Mouse (Mus musculus) right cerebral cortex, postnatal 25 days (tissue): ENCODE measurements at regions not wholly inside any gene's neighbourhood (a gene's known extent, or its start where the extent isn't known, plus 50 kb on each side); places are given as distances from the start of the nearest gene placed in this dataset.

Experiments used
- DNase-seq: peaks from one replicate; pipeline ENCODE4 v3.0.0; 2022

GRCm38 (mm10) chr9:13987486-13987885, 160.0 kb downstream of the Fam76b start:
- DNase-seq = no peak

- DNase-seq = no peak
These were observed 161.4 kb downstream of the Fam76b start for GRCm38 (mm10) chr9:13988901-13989300.

GRCm38 (mm10) chr9:13990960-13991359, 163.4 kb downstream of the Fam76b start:
- DNase-seq = no peak

- DNase-seq = no peak
These were observed 165.2 kb downstream of the Fam76b start for GRCm38 (mm10) chr9:13992728-13993127.

GRCm38 (mm10) chr9:13999358-13999757, 171.8 kb downstream of the Fam76b start:
- no peak for DNase-seq

GRCm38 (mm10) chr9:14001517-14001916, 174.0 kb downstream of the Fam76b start:
- no peak for DNase-seq

GRCm38 (mm10) chr9:14002236-14002635, 174.7 kb downstream of the Fam76b start:
- DNase-seq = no peak

GRCm38 (mm10) chr9:14003163-14003562, 175.6 kb downstream of the Fam76b start:
- DNase-seq = no peak

- no peak for DNase-seq
These were observed 178.9 kb downstream of the Fam76b start for GRCm38 (mm10) chr9:14006233-14006984.

- no peak for DNase-seq
These were observed 181.9 kb downstream of the Fam76b start for GRCm38 (mm10) chr9:14009451-14009850.

GRCm38 (mm10) chr9:14010261-14010949, 182.9 kb downstream of the Fam76b start:
- no peak for DNase-seq

GRCm38 (mm10) chr9:14024216-14024615, 196.7 kb downstream of the Fam76b start:
- DNase-seq = no peak

- no peak for DNase-seq
These were observed 197.2 kb downstream of the Fam76b start for GRCm38 (mm10) chr9:14024701-14025100.

- DNase-seq = no peak
These were observed 200.5 kb downstream of the Fam76b start for GRCm38 (mm10) chr9:14028056-14028455.

- DNase-seq = no peak
These were observed 204.0 kb downstream of the Fam76b start for GRCm38 (mm10) chr9:14031358-14032047.

- DNase-seq = no peak
These were observed 204.5 kb downstream of the Fam76b start for GRCm38 (mm10) chr9:14032048-14032362.

- DNase-seq = no peak
These were observed 208.0 kb downstream of the Fam76b start for GRCm38 (mm10) chr9:14035526-14035925.

GRCm38 (mm10) chr9:14041900-14042435, 214.5 kb downstream of the Fam76b start:
- no peak for DNase-seq

GRCm38 (mm10) chr9:14048224-14048623, 220.7 kb downstream of the Fam76b start:
- no peak for DNase-seq

GRCm38 (mm10) chr9:14053704-14054103, 221.2 kb upstream of the Sesn3 start:
- no peak for DNase-seq

- no peak for DNase-seq
These were observed 218.3 kb upstream of the Sesn3 start for GRCm38 (mm10) chr9:14056410-14057172.

- DNase-seq = peak; percentile 17
These were observed 216.2 kb upstream of the Sesn3 start for GRCm38 (mm10) chr9:14058592-14059227.
